Mouse (Mus musculus): ENCODE measurements at regions not wholly inside any gene's neighbourhood (a gene's known extent, or its start where the extent isn't known, plus 50 kb on each side); places are given as distances from the start of the nearest gene placed in this dataset.
"Not testable (repeated sequence)": the region's sequence is repeated elsewhere in the genome, so short reads cannot be mapped to it uniquely, and the experiment has no call there.

DNA sequence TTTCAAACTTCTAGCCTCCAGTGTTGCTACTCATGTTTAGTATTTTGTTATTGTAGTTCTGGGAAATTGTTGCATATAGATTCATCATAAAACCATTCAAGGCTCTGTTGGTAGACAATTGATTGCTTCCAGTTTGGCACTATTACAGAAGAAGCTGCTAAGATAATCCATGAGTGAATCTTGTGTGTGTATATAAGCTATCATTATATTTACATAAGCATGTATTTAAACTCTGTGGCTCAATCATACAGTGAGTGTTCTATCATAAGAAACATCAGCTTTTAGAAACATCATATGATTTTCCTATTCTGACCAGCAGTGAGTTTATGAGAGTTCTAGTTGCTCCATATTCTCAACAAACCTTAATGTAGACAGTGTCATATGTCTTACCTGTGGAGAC, 397.7 kb upstream of the Tbl1xr1 start:
- Histone ChIP-seq H3K79me2 (replicated peaks; ENCODE audit: control insufficient read depth, extremely low read depth, insufficient read depth, poor library complexity, severe bottlenecking) (no peaks in the 10 kb centered on the region), H3K4me1 (ENCODE audit: control insufficient read depth in 1 of 2, insufficient read depth in 2 of 2) (no peaks in the 10 kb centered on the region), H3K27ac (ENCODE audit: insufficient read depth, low read depth) (no peak overlapping the region), H3K4me3 (replicated peaks in 1 of 3; ENCODE audit: low read depth in 2 of 3, low read length in 2 of 3, poor library complexity in 1 of 3) (no peak overlapping the region), H3K9ac (ENCODE audit: insufficient read depth, low read depth) (no peak overlapping the region), H3K4me2 (ENCODE audit: insufficient read depth, low read depth, poor library complexity, severe bottlenecking) (no peak overlapping the region), H3K36me3 (replicated peaks in 1 of 2; ENCODE audit: control insufficient read depth in 1 of 2, insufficient read depth in 1 of 2, low read length in 1 of 2) (no peaks in the 10 kb centered on the region), H3K27me3 (replicated peaks) (no peaks in the 10 kb centered on the region), H3K9me3 (replicated peaks; ENCODE audit: low read length) (no peaks in the 10 kb centered on the region)
- dilution Hi-C loops (cut with MboI; ENCODE audit: extremely low pct_ligation_motif_present, extremely low pct_unique_long_range_greater_than_20kb, low sequenced_read_pairs), result no loop called here
- no peak for DNase-seq (ENCODE audit: extremely low read depth)
- in situ Hi-C loops (cut with MboI; ENCODE audit: low pct_ligation_motif_present, low pct_unique_long_range_greater_than_20kb, low sequenced_read_pairs), result no loop called here
- TF ChIP-seq USF2 (conservative IDR thresholded peaks at IDR 0.05; ENCODE audit: low read depth, low read length) (no peak), USF1 (IDR thresholded peaks at IDR 0.05; ENCODE audit: low read depth, low read length) (no peak), POLR2AphosphoS2 (IDR thresholded peaks at IDR 0.05; ENCODE audit: low read depth, low read length) (no peak), NRF1 (IDR thresholded peaks at IDR 0.05; ENCODE audit: low read depth, low read length) (no peak), CTCF (conservative IDR thresholded peaks at IDR 0.05 in 1 of 2, IDR thresholded peaks at IDR 0.05 in 1 of 2; ENCODE audit: low read depth in 2 of 2, low read length in 2 of 2) (no peak), SMC3 (IDR thresholded peaks at IDR 0.05; ENCODE audit: low read depth, low read length) (no peak), KAT2A (IDR thresholded peaks at IDR 0.05; ENCODE audit: insufficient replicate concordance, low read length) (no peak), UBTF (IDR thresholded peaks at IDR 0.05; ENCODE audit: low read depth, low read length) (no peak), ZC3H11A (IDR thresholded peaks at IDR 0.05; ENCODE audit: low read depth, low read length) (no peak), ZNF384 (IDR thresholded peaks at IDR 0.05; ENCODE audit: low read depth, low read length) (no peak), RAD21 (IDR thresholded peaks at IDR 0.05; ENCODE audit: low read depth, low read length) (no peak)

DNA sequence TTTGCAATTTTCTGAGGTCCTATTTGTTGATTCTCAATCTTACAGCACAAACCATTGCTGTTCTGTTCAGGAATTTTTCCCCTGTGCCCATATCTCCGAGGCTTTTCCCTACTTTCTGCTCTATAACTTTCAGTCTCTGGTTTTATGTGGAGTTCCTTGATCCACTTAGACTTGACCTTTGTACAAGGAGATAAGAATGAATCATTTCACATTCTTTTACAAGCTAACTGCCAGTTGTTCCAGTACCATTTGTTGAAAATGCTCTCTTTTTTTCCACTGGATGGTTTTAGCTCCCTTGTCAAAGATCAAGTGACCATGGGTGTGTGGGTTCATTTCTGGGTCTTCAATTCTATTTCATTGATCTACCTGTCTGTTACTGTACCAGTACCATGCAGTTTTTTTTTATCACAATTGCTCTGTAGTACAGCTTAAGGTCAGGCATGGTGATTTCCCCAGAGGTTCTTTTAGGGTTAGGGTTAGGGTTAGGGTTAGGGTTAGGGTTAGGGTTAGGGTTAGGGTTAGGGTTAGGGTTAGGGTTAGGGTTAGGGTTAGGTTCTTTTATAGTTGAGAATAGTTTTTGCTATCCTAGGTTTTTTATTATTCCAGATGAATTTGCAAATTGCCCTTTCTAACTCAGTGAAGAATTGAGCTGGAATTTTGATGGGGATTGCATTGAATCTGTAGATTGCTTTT, 378.3 kb upstream of the Tbl1xr1 start:
- H3K4me3 ChIP-seq (replicated peaks in 1 of 3; ENCODE audit: low read depth in 2 of 3, low read length in 2 of 3, poor library complexity in 1 of 3); dilution Hi-C loops (cut with MboI; ENCODE audit: extremely low pct_ligation_motif_present, extremely low pct_unique_long_range_greater_than_20kb, low sequenced_read_pairs); H3K79me2 ChIP-seq (replicated peaks; ENCODE audit: control insufficient read depth, extremely low read depth, insufficient read depth, poor library complexity, severe bottlenecking); H3K9ac ChIP-seq (ENCODE audit: insufficient read depth, low read depth); H3K4me1 ChIP-seq (ENCODE audit: control insufficient read depth in 1 of 2, insufficient read depth in 2 of 2); DNase-seq (ENCODE audit: extremely low read depth); in situ Hi-C loops (cut with MboI; ENCODE audit: low pct_ligation_motif_present, low pct_unique_long_range_greater_than_20kb, low sequenced_read_pairs); H3K27ac ChIP-seq (ENCODE audit: insufficient read depth, low read depth); H3K27me3 ChIP-seq (replicated peaks); H3K36me3 ChIP-seq (replicated peaks in 1 of 2; ENCODE audit: control insufficient read depth in 1 of 2, insufficient read depth in 1 of 2, low read length in 1 of 2); H3K4me2 ChIP-seq (ENCODE audit: insufficient read depth, low read depth, poor library complexity, severe bottlenecking); H3K9me3 ChIP-seq (replicated peaks; ENCODE audit: low read length): not testable (repeated sequence)

DNA sequence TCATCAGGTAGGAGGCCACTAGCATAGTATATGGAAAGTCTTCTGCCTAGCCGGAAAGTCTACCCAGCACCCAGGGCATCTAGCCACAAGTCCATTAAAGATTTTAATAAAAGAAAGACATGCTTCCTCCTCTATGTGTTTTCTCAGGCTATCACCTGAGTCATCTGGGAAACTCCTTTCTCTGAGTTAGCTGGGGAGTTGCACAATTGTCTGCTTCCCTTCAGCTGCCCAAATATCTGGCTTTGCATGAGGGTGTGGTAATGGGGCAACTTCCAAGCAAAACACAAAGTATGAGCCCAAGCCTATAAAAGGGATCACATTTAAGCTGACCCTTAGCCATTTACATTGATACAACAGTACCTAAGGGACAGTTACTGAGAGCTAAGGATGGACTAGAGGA, 376.9 kb upstream of the Tbl1xr1 start:
- Histone ChIP-seq H3K79me2 (replicated peaks; ENCODE audit: control insufficient read depth, extremely low read depth, insufficient read depth, poor library complexity, severe bottlenecking) (no peaks in the 10 kb centered on the region), H3K27me3 (replicated peaks) (no peaks in the 10 kb centered on the region), H3K4me1 (ENCODE audit: control insufficient read depth in 1 of 2, insufficient read depth in 2 of 2) (no peaks in the 10 kb centered on the region; a peak in 1 of 4 replicates), H3K36me3 (replicated peaks in 1 of 2; ENCODE audit: control insufficient read depth in 1 of 2, insufficient read depth in 1 of 2, low read length in 1 of 2) (no peaks in the 10 kb centered on the region), H3K4me2 (ENCODE audit: insufficient read depth, low read depth, poor library complexity, severe bottlenecking) (no peak overlapping the region), H3K9me3 (replicated peaks; ENCODE audit: low read length) (no peaks in the 10 kb centered on the region), H3K9ac (ENCODE audit: insufficient read depth, low read depth) (no peak overlapping the region), H3K4me3 (replicated peaks in 1 of 3; ENCODE audit: low read depth in 2 of 3, low read length in 2 of 3, poor library complexity in 1 of 3) (no peak overlapping the region), H3K27ac (ENCODE audit: insufficient read depth, low read depth) (no peak overlapping the region)
- dilution Hi-C loops (cut with MboI; ENCODE audit: extremely low pct_ligation_motif_present, extremely low pct_unique_long_range_greater_than_20kb, low sequenced_read_pairs), result no loop called here
- no peak for TF ChIP-seq POLR2A (IDR thresholded peaks at IDR 0.05; ENCODE audit: low read depth, low read length)
- TF ChIP-seq EP300 (IDR thresholded peaks at IDR 0.05; ENCODE audit: low read length), result no peak
- TF ChIP-seq HCFC1 (IDR thresholded peaks at IDR 0.05; ENCODE audit: low read depth, low read length), result no peak
- TF ChIP-seq ELF1 (IDR thresholded peaks at IDR 0.05; ENCODE audit: low read depth, low read length), result no peak
- no peak for TF ChIP-seq BHLHE40 (IDR thresholded peaks at IDR 0.05; ENCODE audit: low read depth, low read length)
- no peak for TF ChIP-seq IRF4 (IDR thresholded peaks at IDR 0.05; ENCODE audit: low read depth, low read length)
- TF ChIP-seq ETS1 (conservative IDR thresholded peaks at IDR 0.05; ENCODE audit: low read depth, low read length), result no peak
- TF ChIP-seq SIN3A (IDR thresholded peaks at IDR 0.05; ENCODE audit: low read length), result no peak
- no peak for DNase-seq (ENCODE audit: extremely low read depth)
- in situ Hi-C loops (cut with MboI; ENCODE audit: low pct_ligation_motif_present, low pct_unique_long_range_greater_than_20kb, low sequenced_read_pairs), result no loop called here

Data from CH12.LX (cell line).